Mouse (Mus musculus) cerebellum, adult 2 months (tissue): ENCODE data around the gene Dnajc25. TPM values are rescaled to one million over a fixed set of nuclear protein-coding genes. Genes with fewer than 3 reads are reported as not detected.

ENCODE experiments used
- DNase-seq, 2 experiments: peaks; one replicate each; pipeline ENCODE4 v3.0.0; 2021
- H3K27ac ChIP-seq: fragments of 200-500 bp; 2 replicates; pipeline ENCODE4 v1.5.1; 2012; ENCODE audit warnings: low read length, control low read depth, inconsistent platforms; ENCODE audit not compliant: insufficient read depth
- H3K27me3 ChIP-seq: fragments of 200-500 bp; 2 replicates; pipeline ENCODE4 v1.6.1; 2012; ENCODE audit warnings: inconsistent platforms, mild to moderate bottlenecking, low read length, moderate library complexity; ENCODE audit not compliant: control insufficient read depth, insufficient read depth
- H3K4me1 ChIP-seq: fragments of 200-500 bp; 2 replicates; pipeline ENCODE4 v1.6.1; 2011; ENCODE audit warnings: low read length; ENCODE audit not compliant: control insufficient read depth, insufficient read depth
- H3K4me3 ChIP-seq: fragments of 200-500 bp; replicated peaks from 2 replicates; pipeline ENCODE3; 2011; ENCODE audit warnings: mild to moderate bottlenecking, low read depth, low read length, control low read depth; ENCODE audit not compliant: insufficient read depth
- CTCF ChIP-seq: fragments of 200-500 bp; IDR thresholded peaks from 2 replicates; pipeline ENCODE4 v1.5.1; 2011; ENCODE audit warnings: low read depth, mild to moderate bottlenecking, control low read depth, low read length, moderate library complexity, borderline replicate concordance; ENCODE audit not compliant: insufficient read depth
- POLR2A ChIP-seq: fragments of 200-500 bp; IDR thresholded peaks from 2 replicates; pipeline ENCODE4 v1.6.1; 2011; ENCODE audit warnings: low read length, control low read depth, borderline replicate concordance; ENCODE audit not compliant: insufficient read depth
- WGBS: fragments of 180-500 bp; shearing (Covaris S2); methylation state at CpG from one replicate; pipeline ENCODE4 v1.1.7; 2018; 5-methylcytosine and 5-hydroxymethylcytosine counted together
- polyA plus RNA-seq: library from polyadenylated mRNA; depleted of rRNA; stranded (reverse); fragments of >200 nt; gene quantifications from 2 replicates; pipeline ENCODE4 v1.2.3, GENCODE M21; 2012; rRNA removed

Dnajc25 gene
- 3.1 and 3.7 TPM in 2 replicates for polyA plus RNA-seq

GRCm38 (mm10) chr4:58994762-58995161 lies at the start of gene Dnajc25:
TSS of gene Dnajc25 (plus strand) at chr4:58995062.
- no peak for DNase-seq
- TF ChIP-seq POLR2A (no peak), CTCF (no peak)
- no peaks in the 10 kb centered on the region for H3K27me3 ChIP-seq
- no peak within 1 kb of the TSS for H3K27ac ChIP-seq
- no peak within 1 kb of the TSS for H3K4me3 ChIP-seq
- 94% methylated on average over 4 of the region's 4 CpGs for WGBS
- H3K4me1 ChIP-seq = no peaks in the 10 kb centered on the region

- DNase-seq = no peak
- H3K4me1 ChIP-seq = no peaks in the 10 kb centered on the region
- TF ChIP-seq CTCF (no peak), POLR2A (no peak)
- no peak overlapping the region for H3K27ac ChIP-seq
- H3K27me3 ChIP-seq = no peaks in the 10 kb centered on the region
- H3K4me3 ChIP-seq = no peak overlapping the region
- 81% methylated on average over 4 of the region's 4 CpGs for WGBS
Measured at GRCm38 (mm10) chr4:58948391-58948790, 46.5 kb upstream of the Dnajc25 start.

GRCm38 (mm10) chr4:58952630-58953029 lies 42.2 kb upstream of the Dnajc25 start:
- 92% methylated on average over 11 of the region's 11 CpGs for WGBS
- DNase-seq = no peak
- Histone ChIP-seq H3K4me3 (no peak overlapping the region), H3K27ac (no peak overlapping the region), H3K4me1 (no peaks in the 10 kb centered on the region), H3K27me3 (no peaks in the 10 kb centered on the region)
- no peak for TF ChIP-seq CTCF
- no peak for TF ChIP-seq POLR2A

- no peak for DNase-seq
- no peaks in the 10 kb centered on the region for H3K4me1 ChIP-seq
- no peak for TF ChIP-seq POLR2A
- H3K4me3 ChIP-seq = no peak overlapping the region
- no peak overlapping the region for H3K27ac ChIP-seq
- 94% methylated on average over 15 of the region's 15 CpGs for WGBS
- no peaks in the 10 kb centered on the region for H3K27me3 ChIP-seq
Measured at GRCm38 (mm10) chr4:58961719-58962118, 33.1 kb upstream of the Dnajc25 start.

- DNase-seq = no peak
- WGBS = 95% methylated on average over 4 of the region's 4 CpGs
- no peak overlapping the region for H3K27ac ChIP-seq
- TF ChIP-seq CTCF (no peak), POLR2A (no peak)
- no peaks in the 10 kb centered on the region for H3K4me1 ChIP-seq
- H3K27me3 ChIP-seq = no peaks in the 10 kb centered on the region
- no peak overlapping the region for H3K4me3 ChIP-seq
Measured at GRCm38 (mm10) chr4:58963271-58963670, 31.6 kb upstream of the Dnajc25 start.

GRCm38 (mm10) chr4:58965136-58965535 lies 29.7 kb upstream of the Dnajc25 start:
- 57% methylated on average over 1 of the region's 1 CpGs for WGBS
- Histone ChIP-seq H3K27ac (no peak overlapping the region), H3K4me3 (no peak overlapping the region), H3K4me1 (no peaks in the 10 kb centered on the region), H3K27me3 (no peaks in the 10 kb centered on the region)
- no peak for DNase-seq
- no peak for TF ChIP-seq POLR2A
- TF ChIP-seq CTCF = no peak

GRCm38 (mm10) chr4:58970678-58971077 lies 24.2 kb upstream of the Dnajc25 start:
- 42% methylated on average over 4 of the region's 4 CpGs for WGBS
- Histone ChIP-seq H3K4me1 (no peaks in the 10 kb centered on the region), H3K27me3 (no peaks in the 10 kb centered on the region), H3K27ac (no peak overlapping the region), H3K4me3 (no peak overlapping the region)
- DNase-seq = no peak
- no peak for TF ChIP-seq CTCF
- TF ChIP-seq POLR2A = no peak

GRCm38 (mm10) chr4:58975711-58976110 lies 19.2 kb upstream of the Dnajc25 start:
- Histone ChIP-seq H3K27me3 (no peaks in the 10 kb centered on the region), H3K27ac (no peak overlapping the region), H3K4me3 (no peak overlapping the region), H3K4me1 (no peaks in the 10 kb centered on the region)
- WGBS = 89% methylated on average over 5 of the region's 5 CpGs
- no peak for DNase-seq
- TF ChIP-seq CTCF = no peak
- TF ChIP-seq POLR2A = no peak
